Mouse (Mus musculus): ENCODE data around the gene Trappc4.
"Not testable (repeated sequence)": the region's sequence is repeated elsewhere in the genome, so short reads cannot be mapped to it uniquely, and the experiment has no call there.

Gene Trappc4

GRCm38 (mm10) chr9:44406906-44407751, at the start of gene Trappc4, which contains the start of gene Rps25:
Gene Trappc4, minus strand, starts transcription at chr9:44407600.
Gene Rps25, plus strand, starts transcription at chr9:44407139.
- peak; percentile 86 to 90 for DNase-seq (ENCODE audit: low read depth in 2 of 2, low spot score in 2 of 2)

GRCm38 (mm10) chr9:44454891-44455220, 47.5 kb upstream of the Trappc4 start, which contains the start of gene Upk2:
Gene Upk2, minus strand, starts transcription at chr9:44454976.
- no peak for DNase-seq (ENCODE audit: low read depth in 2 of 2, low spot score in 2 of 2)

GRCm38 (mm10) chr9:44454132-44454890, 46.9 kb upstream of the Trappc4 start:
- peak; percentile 84 to 88 for DNase-seq (ENCODE audit: low read depth in 2 of 2, low spot score in 2 of 2)

GRCm38 (mm10) chr9:44450387-44450786, 43.0 kb upstream of the Trappc4 start:
- DNase-seq (ENCODE audit: low read depth in 2 of 2, low spot score in 2 of 2), result peak; percentile 30 to 40

GRCm38 (mm10) chr9:44444402-44445025, 37.1 kb upstream of the Trappc4 start:
- DNase-seq (ENCODE audit: low read depth in 2 of 2, low spot score in 2 of 2), result not testable (repeated sequence)

GRCm38 (mm10) chr9:44440961-44441360, 33.6 kb upstream of the Trappc4 start, which contains the start of gene Foxr1:
Gene Foxr1, minus strand, starts transcription at chr9:44441136.
- DNase-seq (ENCODE audit: low read depth in 2 of 2, low spot score in 2 of 2), result no peak

- no peak for DNase-seq (ENCODE audit: low read depth in 2 of 2, low spot score in 2 of 2)
Observed at GRCm38 (mm10) chr9:44435747-44436146, 28.3 kb upstream of the Trappc4 start.

GRCm38 (mm10) chr9:44432577-44433185, 25.3 kb upstream of the Trappc4 start:
- DNase-seq (ENCODE audit: low read depth in 2 of 2, low spot score in 2 of 2), result no peak

- no peak for DNase-seq (ENCODE audit: low read depth in 2 of 2, low spot score in 2 of 2)
Observed at GRCm38 (mm10) chr9:44423576-44423975, 16.2 kb upstream of the Trappc4 start.

GRCm38 (mm10) chr9:44420280-44420898, 13.0 kb upstream of the Trappc4 start:
- DNase-seq (ENCODE audit: low read depth in 2 of 2, low spot score in 2 of 2), result no peak

GRCm38 (mm10) chr9:44419730-44420129, 12.3 kb upstream of the Trappc4 start:
- not testable (repeated sequence) for DNase-seq (ENCODE audit: low read depth in 2 of 2, low spot score in 2 of 2)

- DNase-seq (ENCODE audit: low read depth in 2 of 2, low spot score in 2 of 2), result no peak
Observed at GRCm38 (mm10) chr9:44418519-44419385, 11.4 kb upstream of the Trappc4 start, which contains the start of gene Ccdc84. Gene Ccdc84, minus strand, starts transcription at chr9:44418569.

- peak; percentile 85 to 89 for DNase-seq (ENCODE audit: low read depth in 2 of 2, low spot score in 2 of 2)
Observed at GRCm38 (mm10) chr9:44417892-44418363, 10.5 kb upstream of the Trappc4 start.

- no peak for DNase-seq (ENCODE audit: low read depth in 2 of 2, low spot score in 2 of 2)
Observed at GRCm38 (mm10) chr9:44417156-44417891, 9.9 kb upstream of the Trappc4 start.

GRCm38 (mm10) chr9:44412781-44413180, 5.4 kb upstream of the Trappc4 start:
- no peak for DNase-seq (ENCODE audit: low read depth in 2 of 2, low spot score in 2 of 2)

GRCm38 (mm10) chr9:44412306-44412705, 4.9 kb upstream of the Trappc4 start:
- DNase-seq (ENCODE audit: low read depth in 2 of 2, low spot score in 2 of 2), result no peak

GRCm38 (mm10) chr9:44411601-44412130, 4.3 kb upstream of the Trappc4 start:
- DNase-seq (ENCODE audit: low read depth in 2 of 2, low spot score in 2 of 2), result no peak

GRCm38 (mm10) chr9:44410647-44411336, 3.4 kb upstream of the Trappc4 start:
- no peak for DNase-seq (ENCODE audit: low read depth in 2 of 2, low spot score in 2 of 2)

All from CD8-positive naive resting alpha-beta T cell, adult 2 months (primary cell).